Comparison of ENCODE assay signal across 24 mouse cellular contexts in genomic region chr2:128105651-128106050, GRCm38 (mm10). TPM values are rescaled to one million over a fixed set of nuclear protein-coding genes. Genes with fewer than 3 reads are reported as not detected.
DNase-seq lines count a peak whose midpoint lies in the region; ATAC-seq and TF ChIP-seq lines count a peak whose summit lies in the region.
"Had no signal": no experiment of that assay in that cellular context is flagged by ENCODE, and none has a peak within 500 bp of the region (broad histone marks: within the 10 kb centered on the region; RNA-seq: fewer than 3 reads in every experiment).

No protein-coding gene starts in this region.

- WGBS in lung, adult 2 months: 74% methylated on average over 11 of the region's 11 CpGs
- 51% methylated on average over 11 of the region's 11 CpGs for WGBS in lung, embryonic 16.5 days
- 83% methylated on average over 11 of the region's 11 CpGs for WGBS in hindbrain, embryonic 12.5 days

- H3K4me2 ChIP-seq in lung, embryonic 16.5 days (ENCODE audit: low read depth, low read length): peak overlapping the region; percentile 45
- H3K4me2 ChIP-seq in hindbrain, embryonic 12.5 days (replicated peaks): no peak overlapping the region
- H3K4me2 ChIP-seq: embryonic facial prominence, embryonic 12.5 days; embryonic facial prominence, embryonic 15.5 days; heart, embryonic 11.5 days; hindbrain, embryonic 14.5 days had no signal

- no peaks in the 10 kb centered on the region for H3K9me3 ChIP-seq in lung, embryonic 16.5 days (ENCODE audit: control insufficient read depth, low read length)
- H3K9me3 ChIP-seq in hindbrain, embryonic 12.5 days (replicated peaks): no peaks in the 10 kb centered on the region
- H3K9me3 ChIP-seq: embryonic facial prominence, embryonic 12.5 days; embryonic facial prominence, embryonic 15.5 days; hindbrain, embryonic 10.5 days had no signal

- peak; percentile 43; the same call in 1 of the 2 replicates for ATAC-seq in lung, embryonic 16.5 days (ENCODE audit: low read depth)
- no peak for ATAC-seq in hindbrain, embryonic 12.5 days (ENCODE audit: low FRiP score)
- ATAC-seq: CD4-positive, CD25-positive, alpha-beta regulatory T cell, adult 4 months; forebrain, embryonic 14.5 days; forebrain, postnatal 0 days; hindbrain, postnatal 0 days had no signal

- no peak for TF ChIP-seq CTCF in lung, adult 2 months (IDR thresholded peaks at IDR 0.05; ENCODE audit: insufficient read depth, low read length)

- H3K4me3 ChIP-seq in lung, adult 2 months (replicated peaks; ENCODE audit: extremely low read depth, low read depth, low read length): no peak overlapping the region
- peak overlapping the region; percentile 39 for H3K4me3 ChIP-seq in lung, embryonic 16.5 days (ENCODE audit: low read length)
- no peak overlapping the region for H3K4me3 ChIP-seq in hindbrain, embryonic 12.5 days
- H3K4me3 ChIP-seq: embryonic facial prominence, embryonic 12.5 days; embryonic facial prominence, embryonic 15.5 days; gastrocnemius, adult 2 months; hindbrain, embryonic 10.5 days had no signal

- no peaks in the 10 kb centered on the region for H3K36me3 ChIP-seq in lung, embryonic 16.5 days (ENCODE audit: control insufficient read depth, insufficient read depth, low read length)
- H3K36me3 ChIP-seq in hindbrain, embryonic 12.5 days: no peaks in the 10 kb centered on the region
- H3K36me3 ChIP-seq: embryonic facial prominence, embryonic 12.5 days; embryonic facial prominence, embryonic 15.5 days; hindbrain, embryonic 10.5 days had no signal

- H3K4me1 ChIP-seq in lung, adult 2 months (ENCODE audit: control insufficient read depth, insufficient read depth, low read length): no peaks in the 10 kb centered on the region
- no peaks in the 10 kb centered on the region for H3K4me1 ChIP-seq in lung, embryonic 16.5 days (replicated peaks; ENCODE audit: control insufficient read depth, insufficient read depth, low read length)
- H3K4me1 ChIP-seq in hindbrain, embryonic 12.5 days: no peaks in the 10 kb centered on the region
- H3K4me1 ChIP-seq: embryonic facial prominence, embryonic 12.5 days; embryonic facial prominence, embryonic 15.5 days had no signal

- H3K27me3 ChIP-seq in lung, embryonic 16.5 days (ENCODE audit: control insufficient read depth, insufficient read depth, low read depth, low read length): no peaks in the 10 kb centered on the region
- H3K27me3 ChIP-seq in hindbrain, embryonic 12.5 days: no peaks in the 10 kb centered on the region
- H3K27me3 ChIP-seq: embryonic facial prominence, embryonic 12.5 days; embryonic facial prominence, embryonic 15.5 days had no signal

- peak; percentile 11 to 29 for DNase-seq in lung, adult 18-20 months
- DNase-seq in lung, adult 2 months: no peak
- DNase-seq in lung, postnatal 4 days: no peak
- DNase-seq in lung, postnatal 36 days: peak; percentile 37
- DNase-seq: adrenal gland, adult 2 months; adrenal gland, postnatal 14 days; cerebellum, adult 11 months; cerebellum, adult 2 months; cerebellum, adult 9-11 months; cerebellum, postnatal 25 days; forebrain, postnatal 0 days; gastrocnemius, adult 2 months; gastrocnemius, postnatal 14 days; heart, adult 18-20 months had no signal

- H3K9ac ChIP-seq in lung, embryonic 16.5 days (ENCODE audit: low read length): peak overlapping the region; percentile 31; the same call in 1 of the 2 replicates
- no peak overlapping the region for H3K9ac ChIP-seq in hindbrain, embryonic 12.5 days
- H3K9ac ChIP-seq: embryonic facial prominence, embryonic 12.5 days; embryonic facial prominence, embryonic 15.5 days; forebrain, postnatal 0 days; hindbrain, embryonic 14.5 days had no signal

- no peak for TF ChIP-seq POLR2A in lung, adult 2 months (IDR thresholded peaks at IDR 0.05; ENCODE audit: borderline replicate concordance, extremely low read depth, low read depth, low read length)

- H3K27ac ChIP-seq in lung, embryonic 16.5 days (ENCODE audit: low read length): peak overlapping the region; percentile 30; the same call in 1 of the 2 replicates
- no peak overlapping the region for H3K27ac ChIP-seq in hindbrain, embryonic 12.5 days
- H3K27ac ChIP-seq: embryonic facial prominence, embryonic 12.5 days; embryonic facial prominence, embryonic 15.5 days; gastrocnemius, adult 2 months; hindbrain, embryonic 10.5 days; hindbrain, embryonic 14.5 days; hindbrain, postnatal 0 days had no signal

RNA-seq across cellular contexts. Expression of gene Bcl2l11, which starts 20.2 kb away (rescaled TPM):
- 22.3 and 24.5 TPM in 2 replicates for polyA plus RNA-seq in lung, adult 2 months (2012; rRNA removed)
- 28.1 and 28.8 TPM in 2 replicates for polyA plus RNA-seq in lung, embryonic 16.5 days (2015; fragmentation: Nextera tagmentation; extraction: Ambion mirVana)
- polyA plus RNA-seq in hindbrain, embryonic 12.5 days (2016; fragmentation: Nextera tagmentation; extraction: Ambion mirVana): 26.3 and 30.5 TPM in 2 replicates

Comparison
In these comparisons a context has a peak if more than half of its experiments do, and no peak if none do; other contexts are left out.
1. DNase-seq: peak in lung, adult 18-20 months (2 of 2) and lung, postnatal 36 days (single experiment); none in lung, adult 2 months (single experiment) and lung, postnatal 4 days (0 of 2).